Mouse (Mus musculus) liver, embryonic 14.5 days (tissue): ENCODE data around the gene Serpina3n. TPM values are rescaled to one million over a fixed set of nuclear protein-coding genes. Genes with fewer than 3 reads are reported as not detected.

Experiments
- ATAC-seq: fragments of 200-750 bp; cut with Nextera tagmentation; 2 replicates; pipeline ENCODE4 v1.8.0; 2017; ENCODE audit warnings: moderate number of reproducible peaks, mild to moderate bottlenecking, moderate library complexity; ENCODE audit not compliant: insufficient read depth
- DNase-seq, 3 experiments: peaks; one replicate each; pipeline ENCODE4 v3.0.0-alpha.2; 2012 to 2013; ENCODE audit warnings: low read depth in 3 of 3, low spot score in 3 of 3
- H3K27ac ChIP-seq: fragments of 300-500 bp; sonication (generic); 2 replicates; pipeline ENCODE4 v1.5.1; 2014; ENCODE audit warnings: moderate library complexity, mild to moderate bottlenecking, control low read depth, inconsistent platforms
- H3K27me3 ChIP-seq: fragments of 300-500 bp; sonication (generic); 2 replicates; pipeline ENCODE4 v1.6.1; 2014; ENCODE audit warnings: mild to moderate bottlenecking, low read length, moderate library complexity; ENCODE audit not compliant: control insufficient read depth, insufficient read depth
- H3K36me3 ChIP-seq: fragments of 300-500 bp; sonication (generic); replicated peaks from 2 replicates; pipeline ENCODE4 v1.6.1; 2014; ENCODE audit warnings: low read depth; ENCODE audit not compliant: control insufficient read depth, insufficient read depth
- H3K4me1 ChIP-seq, 2 experiments: fragments of 200-500 bp in 1 of 2; fragments of 300-500 bp in 1 of 2; sonication (generic) in 1 of 2; replicated peaks; 2 replicates each; pipeline ENCODE4 v1.6.1; 2012 to 2014; ENCODE audit warnings: antibody characterized with exemption in 1 of 2, inconsistent platforms in 1 of 2, low read length in 1 of 2; ENCODE audit not compliant: control insufficient read depth in 2 of 2, insufficient read depth in 2 of 2
- H3K4me2 ChIP-seq: fragments of 300-500 bp; sonication (generic); 2 replicates; pipeline ENCODE4 v1.6.1; 2014; ENCODE audit warnings: low read depth, mild to moderate bottlenecking, control low read depth, moderate library complexity
- H3K4me3 ChIP-seq, 2 experiments: fragments of 200-500 bp in 1 of 2; fragments of 300-500 bp in 1 of 2; sonication (generic) in 1 of 2; 2 replicates each; pipeline ENCODE4 v1.5.1; 2012 to 2014; ENCODE audit warnings: low read depth in 2 of 2, low read length in 2 of 2, mild to moderate bottlenecking in 2 of 2, control low read depth in 1 of 2, inconsistent platforms in 1 of 2, moderate library complexity in 1 of 2; ENCODE audit not compliant: insufficient read depth in 1 of 2
- H3K9ac ChIP-seq: fragments of 300-500 bp; sonication (generic); replicated peaks from 2 replicates; pipeline ENCODE4 v1.6.1; 2014; ENCODE audit warnings: mild to moderate bottlenecking, control low read depth, moderate library complexity
- H3K9me3 ChIP-seq: fragments of 300-500 bp; sonication (generic); 2 replicates; pipeline ENCODE4 v1.6.1; 2016; ENCODE audit warnings: low read length, mixed read lengths; ENCODE audit not compliant: control insufficient read depth
- CTCF ChIP-seq: IDR thresholded peaks from 2 replicates; pipeline ENCODE4 v1.5.1; 2016; ENCODE audit warnings: antibody characterized with exemption, low read depth, control low read depth
- EP300 ChIP-seq: IDR thresholded peaks from 2 replicates; pipeline ENCODE4 v1.6.1; 2016; ENCODE audit warnings: antibody characterized with exemption, low read depth
- WGBS: fragments of 180-500 bp; shearing (Covaris S2); extraction: QIAGEN DNeasy Blood & Tissue Kit; methylation state at CpG from one replicate; pipeline ENCODE4 v1.1.7; 2014; ENCODE audit not compliant: insufficient replicate concordance; 5-methylcytosine and 5-hydroxymethylcytosine counted together
- polyA plus RNA-seq, 2 experiments: library from polyadenylated mRNA; depleted of rRNA in 1 of 2; stranded (reverse) in 1 of 2; unstranded in 1 of 2; fragments of >200 nt; fragmentation: Nextera tagmentation in 1 of 2; extraction: Ambion mirVana in 1 of 2; gene quantifications; 2 replicates each; pipeline versions ENCODE4 v1.2.1 to v1.2.3; 2012 to 2014

Serpina3n gene
- polyA plus RNA-seq, 2 experiments, result 0.60 to 0.89 TPM

GRCm38 (mm10) chr12:104425591-104425990, 19.1 kb downstream of the Serpina3n start:
- Histone ChIP-seq H3K4me2 (no peak overlapping the region), H3K27ac (no peak overlapping the region), H3K4me3 (no peak overlapping the region), H3K36me3 (no peaks in the 10 kb centered on the region), H3K9me3 (no peaks in the 10 kb centered on the region), H3K4me1 (no peaks in the 10 kb centered on the region), H3K27me3 (no peaks in the 10 kb centered on the region), H3K9ac (no peak overlapping the region)
- TF ChIP-seq CTCF (no peak), EP300 (no peak)
- WGBS, result 54% methylated on average over 3 of the region's 3 CpGs
- DNase-seq (no peak), ATAC-seq (no peak)

GRCm38 (mm10) chr12:104426915-104427314, 20.4 kb downstream of the Serpina3n start:
- Histone ChIP-seq H3K27me3 (no peaks in the 10 kb centered on the region), H3K4me1 (no peaks in the 10 kb centered on the region), H3K27ac (no peak overlapping the region), H3K9ac (no peak overlapping the region), H3K9me3 (no peaks in the 10 kb centered on the region), H3K4me3 (no peak overlapping the region), H3K36me3 (no peaks in the 10 kb centered on the region), H3K4me2 (no peak overlapping the region)
- DNase-seq (no peak), ATAC-seq (no peak)
- TF ChIP-seq CTCF (peak; percentile 80), EP300 (no peak)
- 7% methylated on average over 7 of the region's 7 CpGs for WGBS

GRCm38 (mm10) chr12:104431359-104431758, 24.8 kb downstream of the Serpina3n start:
- WGBS, result 68% methylated on average over 10 of the region's 10 CpGs
- TF ChIP-seq EP300 (no peak), CTCF (no peak)
- H3K27ac ChIP-seq, result no peak overlapping the region
- H3K4me1 ChIP-seq, result no peaks in the 10 kb centered on the region
- DNase-seq (no peak), ATAC-seq (no peak)
- no peaks in the 10 kb centered on the region for H3K36me3 ChIP-seq
- H3K4me2 ChIP-seq, result no peak overlapping the region
- no peak overlapping the region for H3K4me3 ChIP-seq
- H3K27me3 ChIP-seq, result no peaks in the 10 kb centered on the region
- H3K9ac ChIP-seq, result no peak overlapping the region
- no peaks in the 10 kb centered on the region for H3K9me3 ChIP-seq

- no peak for DNase-seq
- 52% methylated on average over 7 of the region's 7 CpGs for WGBS
These were observed 26.7 kb downstream of the Serpina3n start for GRCm38 (mm10) chr12:104433214-104433613.

GRCm38 (mm10) chr12:104433951-104434735, 27.6 kb downstream of the Serpina3n start:
- no peak for ATAC-seq
- Histone ChIP-seq H3K9me3 (no peaks in the 10 kb centered on the region), H3K9ac (no peak overlapping the region), H3K4me1 (no peaks in the 10 kb centered on the region), H3K4me2 (no peak overlapping the region), H3K27ac (no peak overlapping the region), H3K36me3 (no peaks in the 10 kb centered on the region), H3K27me3 (no peaks in the 10 kb centered on the region), H3K4me3 (no peak overlapping the region)
- no peak for TF ChIP-seq CTCF
- TF ChIP-seq EP300, result no peak
- 73% methylated on average over 20 of the region's 20 CpGs for WGBS
- DNase-seq, result no peak

More at GRCm38 (mm10) chr12:104433214-104433613, 26.7 kb downstream of the Serpina3n start:
- Histone ChIP-seq H3K9me3 (no peaks in the 10 kb centered on the region), H3K27me3 (no peaks in the 10 kb centered on the region), H3K4me2 (no peak overlapping the region), H3K36me3 (no peaks in the 10 kb centered on the region), H3K9ac (no peak overlapping the region), H3K4me1 (no peaks in the 10 kb centered on the region), H3K4me3 (no peak overlapping the region), H3K27ac (no peak overlapping the region)
- ATAC-seq, result no peak
- TF ChIP-seq CTCF (no peak), EP300 (no peak)
